Mouse (Mus musculus): ENCODE results near the gene Ripor2.

- TF ChIP-seq CTCF (IDR thresholded peaks at IDR 0.05; ENCODE audit: borderline replicate concordance, extremely low read depth, insufficient read depth, insufficient read length), result no peak
- no peak for TF ChIP-seq POLR2A (IDR thresholded peaks at IDR 0.05; ENCODE audit: borderline replicate concordance, extremely low read depth, insufficient read depth, insufficient read length, poor library complexity, severe bottlenecking)
These were observed 21.6 kb downstream of the Ripor2 start for GRCm38 (mm10) chr13:24603591-24604009.
